Mouse (Mus musculus) ES-Bruce4 (cell line): ENCODE data around the gene Gucd1. TPM values are rescaled to one million over a fixed set of nuclear protein-coding genes. Genes with fewer than 3 reads are reported as not detected.
"Not testable (repeated sequence)": the region's sequence is repeated elsewhere in the genome, so short reads cannot be mapped to it uniquely, and the experiment has no call there.

ENCODE experiments used
- H3K27ac ChIP-seq: 2 replicates; pipeline ENCODE4 v1.5.1; 2012; ENCODE audit warnings: low read length, inconsistent platforms; ENCODE audit not compliant: insufficient read depth
- H3K27me3 ChIP-seq: 2 replicates; pipeline ENCODE4 v1.6.1; 2012; ENCODE audit warnings: mild to moderate bottlenecking, low read length, inconsistent platforms; ENCODE audit not compliant: control insufficient read depth, poor library complexity, insufficient read depth, severe bottlenecking
- H3K36me3 ChIP-seq: 2 replicates; pipeline ENCODE4 v1.6.1; 2012; ENCODE audit warnings: inconsistent platforms, mild to moderate bottlenecking, low read length, moderate library complexity; ENCODE audit not compliant: control insufficient read depth, poor library complexity, insufficient read depth, severe bottlenecking
- H3K4me1 ChIP-seq: one replicate; pipeline ENCODE4 v1.8.1; 2011; ENCODE audit warnings: low read length; ENCODE audit not compliant: control insufficient read depth, insufficient read depth
- H3K4me3 ChIP-seq: 2 replicates; pipeline ENCODE4 v1.5.1; 2011; ENCODE audit warnings: low read depth, mild to moderate bottlenecking, low read length
- H3K9ac ChIP-seq: 2 replicates; pipeline ENCODE4 v1.6.1; 2012; ENCODE audit warnings: low read depth, mild to moderate bottlenecking, inconsistent platforms; ENCODE audit not compliant: poor library complexity, severe bottlenecking
- H3K9me3 ChIP-seq: replicated peaks from 2 replicates; pipeline ENCODE4 v1.6.1; 2012; ENCODE audit warnings: mild to moderate bottlenecking, low read length, inconsistent platforms; ENCODE audit not compliant: control insufficient read depth, poor library complexity, insufficient read depth, severe bottlenecking
- CTCF ChIP-seq: IDR thresholded peaks from one replicate; pipeline ENCODE4 v1.8.1; 2011; ENCODE audit warnings: low read depth, low read length
- EP300 ChIP-seq: IDR thresholded peaks from 2 replicates; pipeline ENCODE4 v1.6.1; 2011; ENCODE audit warnings: low read depth, low read length; ENCODE audit not compliant: insufficient read depth
- POLR2A ChIP-seq: IDR thresholded peaks from one replicate; pipeline ENCODE4 v1.8.1; 2011; ENCODE audit warnings: low read length; ENCODE audit not compliant: insufficient read depth
- polyA plus RNA-seq: library from polyadenylated mRNA; stranded (reverse); fragments of >200 nt; gene quantifications from 2 replicates; pipeline ENCODE4 v1.2.4, GENCODE M21; 2011; ENCODE audit warnings: low read depth; ENCODE audit not compliant: missing spikeins, insufficient read depth, insufficient read length

The Gucd1 gene
- polyA plus RNA-seq, 1 experiment, result 9.9 TPM

GRCm38 (mm10) chr10:75424498-75424901 is 93.3 kb downstream of the Gucd1 start:
- TF ChIP-seq CTCF (no peak), EP300 (no peak), POLR2A (no peak)
- no peak overlapping the region for H3K4me3 ChIP-seq
- H3K27ac ChIP-seq, result no peak overlapping the region
- H3K4me1 ChIP-seq, result no peaks in the 10 kb centered on the region
- no peak overlapping the region for H3K9ac ChIP-seq
- H3K27me3 ChIP-seq, result no peaks in the 10 kb centered on the region
- no peaks in the 10 kb centered on the region for H3K9me3 ChIP-seq
- H3K36me3 ChIP-seq, result no peaks in the 10 kb centered on the region

- no peaks in the 10 kb centered on the region for H3K9me3 ChIP-seq
- no peak for TF ChIP-seq CTCF
- no peak for TF ChIP-seq POLR2A
- no peak for TF ChIP-seq EP300
- H3K4me3 ChIP-seq, result no peak overlapping the region
- H3K27ac ChIP-seq, result no peak overlapping the region
- no peak overlapping the region for H3K9ac ChIP-seq
- no peaks in the 10 kb centered on the region for H3K36me3 ChIP-seq
- H3K27me3 ChIP-seq, result no peaks in the 10 kb centered on the region
- no peaks in the 10 kb centered on the region for H3K4me1 ChIP-seq
These were observed 99.0 kb downstream of the Gucd1 start for GRCm38 (mm10) chr10:75418747-75419146.

GRCm38 (mm10) chr10:75417363-75418042 is 100.3 kb downstream of the Gucd1 start:
- no peak for TF ChIP-seq POLR2A
- TF ChIP-seq EP300, result no peak
- Histone ChIP-seq H3K27ac (no peak overlapping the region), H3K27me3 (no peaks in the 10 kb centered on the region), H3K4me3 (no peak overlapping the region), H3K36me3 (no peaks in the 10 kb centered on the region), H3K4me1 (no peaks in the 10 kb centered on the region), H3K9ac (no peak overlapping the region), H3K9me3 (no peaks in the 10 kb centered on the region)

GRCm38 (mm10) chr10:75414925-75415324 is 102.8 kb downstream of the Gucd1 start:
- Histone ChIP-seq H3K9me3 (no peaks in the 10 kb centered on the region), H3K4me1 (no peaks in the 10 kb centered on the region), H3K4me3 (no peak overlapping the region), H3K9ac (no peak overlapping the region), H3K27me3 (peaks cover 2% of the 10 kb centered on the region), H3K27ac (no peak overlapping the region), H3K36me3 (no peaks in the 10 kb centered on the region)
- TF ChIP-seq EP300 (no peak), CTCF (no peak), POLR2A (no peak)

- TF ChIP-seq POLR2A (no peak), EP300 (no peak), CTCF (no peak)
- Histone ChIP-seq H3K9ac (no peak overlapping the region), H3K27me3 (peaks cover 2% of the 10 kb centered on the region), H3K4me3 (no peak overlapping the region), H3K36me3 (no peaks in the 10 kb centered on the region), H3K27ac (no peak overlapping the region), H3K9me3 (no peaks in the 10 kb centered on the region), H3K4me1 (no peaks in the 10 kb centered on the region)
These were observed 105.4 kb downstream of the Gucd1 start for GRCm38 (mm10) chr10:75412114-75413103.

- H3K36me3 ChIP-seq, H3K4me1 ChIP-seq, H3K9ac ChIP-seq, H3K27me3 ChIP-seq, H3K9me3 ChIP-seq, H3K4me3 ChIP-seq, H3K27ac ChIP-seq: not testable (repeated sequence)
These were observed 106.2 kb downstream of the Gucd1 start for GRCm38 (mm10) chr10:75411343-75412113.
